Mouse (Mus musculus) hindbrain, postnatal 0 days (tissue): ENCODE results near the gene Tiparp. TPM values are rescaled to one million over a fixed set of nuclear protein-coding genes. Genes with fewer than 3 reads are reported as not detected.

Experiments
- ATAC-seq: fragments of 200-750 bp; cut with Nextera tagmentation; 2 replicates; pipeline ENCODE4 v1.8.0; 2017; ENCODE audit warnings: mild to moderate bottlenecking, moderate TSS enrichment, moderate library complexity
- DNase-seq: peaks from one replicate; pipeline ENCODE4 v3.0.0-alpha.2; 2015; ENCODE audit warnings: low spot score
- H3K27ac ChIP-seq: fragments of 300-500 bp; sonication (generic); 2 replicates; pipeline ENCODE4 v1.5.1; 2014; ENCODE audit warnings: mild to moderate bottlenecking
- H3K27me3 ChIP-seq: fragments of 300-500 bp; sonication (generic); 2 replicates; pipeline ENCODE4 v1.6.1; 2014; ENCODE audit warnings: low read length, mixed read lengths; ENCODE audit not compliant: insufficient read depth
- H3K36me3 ChIP-seq: fragments of 300-500 bp; sonication (generic); 2 replicates; pipeline ENCODE4 v1.6.1; 2014; ENCODE audit warnings: low read length, mixed read lengths; ENCODE audit not compliant: insufficient read depth
- H3K4me1 ChIP-seq: fragments of 300-500 bp; sonication (generic); 2 replicates; pipeline ENCODE4 v1.6.1; 2014; ENCODE audit warnings: antibody characterized with exemption, low read length, mixed read lengths; ENCODE audit not compliant: insufficient read depth
- H3K4me2 ChIP-seq: fragments of 300-500 bp; sonication (generic); 2 replicates; pipeline ENCODE4 v1.6.1; 2014; ENCODE audit warnings: low read depth, mild to moderate bottlenecking, low read length, moderate library complexity, mixed read lengths
- H3K4me3 ChIP-seq: fragments of 300-500 bp; sonication (generic); 2 replicates; pipeline ENCODE4 v1.5.1; 2014; ENCODE audit warnings: low read length
- H3K9ac ChIP-seq: fragments of 300-500 bp; sonication (generic); replicated peaks from 2 replicates; pipeline ENCODE4 v1.6.1; 2014; ENCODE audit warnings: mild to moderate bottlenecking, low read length, moderate library complexity, mixed read lengths
- H3K9me3 ChIP-seq: fragments of 300-500 bp; sonication (generic); 2 replicates; pipeline ENCODE4 v1.6.1; 2016; ENCODE audit warnings: low read length, mixed read lengths
- CTCF ChIP-seq: IDR thresholded peaks from 2 replicates; pipeline ENCODE4 v1.5.1; 2016; ENCODE audit warnings: antibody characterized with exemption, control low read depth, low read depth
- WGBS: fragments of 180-500 bp; shearing (Covaris S2); extraction: QIAGEN DNeasy Blood & Tissue Kit; methylation state at CpG from one replicate; pipeline ENCODE4 v1.1.7; 2014; 5-methylcytosine and 5-hydroxymethylcytosine counted together
- polyA plus RNA-seq: library from polyadenylated mRNA; unstranded; fragments of >200 nt; fragmentation: Nextera tagmentation; extraction: Ambion mirVana; gene quantifications from 2 replicates; pipeline ENCODE4 v1.2.1, GENCODE M21; 2015
- total RNA-seq: library from RNA; depleted of rRNA; stranded (reverse); fragments of >200 nt; gene quantifications from 2 replicates; pipeline ENCODE4 v1.2.3, GENCODE M21; 2014; rRNA removed

Tiparp gene
- total and polyA plus RNA-seq, 2 experiments from 2014 or later: 22.0 to 23.7 TPM

GRCm38 (mm10) chr3:65603392-65604055, 75.3 kb downstream of the Tiparp start:
- 73% methylated on average over 4 of the region's 4 CpGs for WGBS
- Histone ChIP-seq H3K4me2 (no peak overlapping the region), H3K27me3 (no peaks in the 10 kb centered on the region), H3K9me3 (no peaks in the 10 kb centered on the region), H3K9ac (no peak overlapping the region), H3K36me3 (no peaks in the 10 kb centered on the region), H3K4me3 (no peak overlapping the region), H3K4me1 (no peaks in the 10 kb centered on the region; the same call in 1 of the 2 replicates), H3K27ac (no peak overlapping the region)
- ATAC-seq (no peak), DNase-seq (no peak)
- no peak for TF ChIP-seq CTCF

Other genes starting within 250 kb of the Tiparp start
- gene Ssr3, start 135.8 kb upstream of the Tiparp start, total RNA-seq: 127 and 136 TPM in 2 replicates
- gene Ssr3, start 135.8 kb upstream of the Tiparp start, polyA plus RNA-seq: 154 and 160 TPM in 2 replicates
- 2.5 and 2.9 TPM in 2 replicates for gene Lekr1, start 137.8 kb downstream of the Tiparp start, total RNA-seq
- 6.6 and 6.8 TPM in 2 replicates for gene Lekr1, start 137.8 kb downstream of the Tiparp start, polyA plus RNA-seq